Mouse (Mus musculus): Measurements from ENCODE around the gene Gm15023.
"Not testable (repeated sequence)": the region's sequence is repeated elsewhere in the genome, so short reads cannot be mapped to it uniquely, and the experiment has no call there.

The Gm15023 gene

GRCm38 (mm10) chrX:135177532-135177931, at the start of gene Gm15023:
Gene Gm15023 (minus strand): TSS chrX:135177632.
- DNase-seq = not testable (repeated sequence)

GRCm38 (mm10) chrX:135210436-135211221, 33.2 kb upstream of the Gm15023 start, which contains the start of gene Tceal6:
Gene Tceal6 (minus strand): TSS chrX:135210687.
- no peak for DNase-seq

- DNase-seq = not testable (repeated sequence)
These were observed 32.5 kb upstream of the Gm15023 start for GRCm38 (mm10) chrX:135209773-135210435.

- not testable (repeated sequence) for DNase-seq
These were observed 12.5 kb upstream of the Gm15023 start for GRCm38 (mm10) chrX:135189924-135190323.

- DNase-seq = not testable (repeated sequence)
These were observed 11.2 kb upstream of the Gm15023 start for GRCm38 (mm10) chrX:135188661-135189060.
